Mouse (Mus musculus) G1E-ER4 (cell line): ENCODE measurements around the gene Med8. TPM values are rescaled to one million over a fixed set of nuclear protein-coding genes. Genes with fewer than 3 reads are reported as not detected.

ENCODE experiments used
- GATA1 ChIP-seq: IDR thresholded peaks from one replicate; pipeline ENCODE4 v1.8.0; 2012; ENCODE audit warnings: low read length, inconsistent platforms
- polyA plus RNA-seq: library from polyadenylated mRNA; stranded (reverse); fragments of >175 nt; gene quantifications from 2 replicates; pipeline ENCODE4 v1.2.3, GENCODE M21; 2012

Med8 gene
- polyA plus RNA-seq, result 25.1 and 50.0 TPM in 2 replicates

GRCm38 (mm10) chr4:118409142-118409900 lies at the start of gene Med8, which contains the start of gene Szt2:
Gene Med8 (plus strand): TSS chr4:118409337.
Gene Szt2 (minus strand): TSS chr4:118409273.
- TF ChIP-seq GATA1, result no peak

- no peak for TF ChIP-seq GATA1
Observed at GRCm38 (mm10) chr4:118359896-118360720, 49.0 kb upstream of the Med8 start.

- TF ChIP-seq GATA1, result no peak
Observed at GRCm38 (mm10) chr4:118361451-118361850, 47.7 kb upstream of the Med8 start.

GRCm38 (mm10) chr4:118362879-118363278 lies 46.3 kb upstream of the Med8 start:
- TF ChIP-seq GATA1, result no peak

GRCm38 (mm10) chr4:118363985-118364384 lies 45.2 kb upstream of the Med8 start:
- no peak for TF ChIP-seq GATA1

- no peak for TF ChIP-seq GATA1
Observed at GRCm38 (mm10) chr4:118364641-118365040, 44.5 kb upstream of the Med8 start.

GRCm38 (mm10) chr4:118365991-118366390 lies 43.1 kb upstream of the Med8 start:
- no peak for TF ChIP-seq GATA1

- no peak for TF ChIP-seq GATA1
Observed at GRCm38 (mm10) chr4:118367551-118367950, 41.6 kb upstream of the Med8 start.

GRCm38 (mm10) chr4:118368616-118369015 lies 40.5 kb upstream of the Med8 start:
- no peak for TF ChIP-seq GATA1

GRCm38 (mm10) chr4:118371822-118372221 lies 37.3 kb upstream of the Med8 start:
- no peak for TF ChIP-seq GATA1

- no peak for TF ChIP-seq GATA1
Observed at GRCm38 (mm10) chr4:118375999-118376398, 33.1 kb upstream of the Med8 start.

GRCm38 (mm10) chr4:118383271-118383670 lies 25.9 kb upstream of the Med8 start:
- TF ChIP-seq GATA1, result no peak

- TF ChIP-seq GATA1, result no peak
Observed at GRCm38 (mm10) chr4:118387316-118387715, 21.8 kb upstream of the Med8 start.

- no peak for TF ChIP-seq GATA1
Observed at GRCm38 (mm10) chr4:118390146-118390545, 19.0 kb upstream of the Med8 start.

- no peak for TF ChIP-seq GATA1
Observed at GRCm38 (mm10) chr4:118394505-118394904, 14.6 kb upstream of the Med8 start.

- no peak for TF ChIP-seq GATA1
Observed at GRCm38 (mm10) chr4:118395289-118395688, 13.8 kb upstream of the Med8 start.

- TF ChIP-seq GATA1, result no peak
Observed at GRCm38 (mm10) chr4:118396433-118396832, 12.7 kb upstream of the Med8 start.

GRCm38 (mm10) chr4:118398400-118398799 lies 10.7 kb upstream of the Med8 start:
- no peak for TF ChIP-seq GATA1
